21 mouse cellular contexts compared by ENCODE assay signal in genomic region chr11:77181528-77181927, GRCm38 (mm10).
"Had no signal": no experiment of that assay in that cellular context is flagged by ENCODE, and none has a peak within 500 bp of the region (broad histone marks: within the 10 kb centered on the region; RNA-seq: fewer than 3 reads in every experiment).

No protein-coding gene starts in this region.

- H3K4me2 ChIP-seq: heart, embryonic 11.5 days; heart, embryonic 13.5 days; heart, embryonic 15.5 days; hindbrain, embryonic 13.5 days; hindbrain, embryonic 15.5 days; limb, embryonic 12.5 days; liver, embryonic 11.5 days; liver, embryonic 13.5 days had no signal

- H3K9me3 ChIP-seq: heart, embryonic 13.5 days; heart, embryonic 15.5 days; hindbrain, embryonic 13.5 days; hindbrain, embryonic 15.5 days; limb, embryonic 10.5 days; limb, embryonic 12.5 days; liver, embryonic 13.5 days had no signal

- H3K27ac ChIP-seq: heart, adult 2 months; heart, embryonic 13.5 days; heart, embryonic 15.5 days; hindbrain, embryonic 13.5 days; hindbrain, embryonic 15.5 days; hindbrain, postnatal 0 days; layer of hippocampus, adult 2 months; left cerebral cortex, adult 2 months; limb, embryonic 10.5 days; limb, embryonic 12.5 days; liver, embryonic 13.5 days had no signal

- H3K4me1 ChIP-seq: hindbrain, embryonic 13.5 days; limb, embryonic 10.5 days; limb, embryonic 12.5 days; liver, embryonic 13.5 days had no signal

- H3K27me3 ChIP-seq: heart, embryonic 13.5 days; heart, embryonic 15.5 days; hindbrain, embryonic 13.5 days; hindbrain, embryonic 15.5 days; limb, embryonic 12.5 days; liver, embryonic 13.5 days had no signal

- ATAC-seq: hindbrain, postnatal 0 days had no signal

- H3K4me3 ChIP-seq: heart, adult 2 months; heart, embryonic 13.5 days; heart, embryonic 15.5 days; hindbrain, embryonic 13.5 days; hindbrain, embryonic 15.5 days; layer of hippocampus, adult 2 months; left cerebral cortex, adult 2 months; limb, embryonic 10.5 days; limb, embryonic 12.5 days; liver, embryonic 13.5 days had no signal

- H3K36me3 ChIP-seq: heart, embryonic 13.5 days; heart, embryonic 15.5 days; hindbrain, embryonic 13.5 days; hindbrain, embryonic 15.5 days; limb, embryonic 10.5 days; limb, embryonic 12.5 days; liver, embryonic 13.5 days had no signal

- H3K9ac ChIP-seq: heart, embryonic 13.5 days; heart, embryonic 15.5 days; hindbrain, embryonic 13.5 days; hindbrain, embryonic 15.5 days; limb, embryonic 12.5 days; liver, embryonic 13.5 days had no signal

- DNase-seq: gastrocnemius, postnatal 14 days; gastrocnemius, postnatal 36 days; heart, adult 11 months; heart, adult 2 months; heart, postnatal 36 days; kidney, postnatal 10 days; kidney, postnatal 25 days; kidney, postnatal 4 days; liver; liver, embryonic 13.5 days had no signal
